Mouse (Mus musculus) hindbrain, embryonic 15.5 days (tissue): ENCODE measurements around the gene Acad11. TPM values are rescaled to one million over a fixed set of nuclear protein-coding genes. Genes with fewer than 3 reads are reported as not detected.

Experiments used
- ATAC-seq: fragments of 200-750 bp; cut with Nextera tagmentation; 2 replicates; pipeline ENCODE4 v1.8.0; 2017; ENCODE audit warnings: low read depth, moderate number of reproducible peaks, moderate TSS enrichment; ENCODE audit not compliant: low FRiP score
- H3K27ac ChIP-seq: fragments of 300-500 bp; sonication (generic); replicated peaks from 2 replicates; pipeline ENCODE4 v1.5.1; 2015; ENCODE audit warnings: mild to moderate bottlenecking, inconsistent platforms
- H3K27me3 ChIP-seq: fragments of 300-500 bp; sonication (generic); 2 replicates; pipeline ENCODE4 v1.6.1; 2015; ENCODE audit warnings: control low read depth, inconsistent platforms
- H3K36me3 ChIP-seq: fragments of 300-500 bp; sonication (generic); 2 replicates; pipeline ENCODE4 v1.6.1; 2015; ENCODE audit warnings: control low read depth, inconsistent platforms
- H3K4me1 ChIP-seq: fragments of 300-500 bp; sonication (generic); replicated peaks from 2 replicates; pipeline ENCODE4 v1.6.1; 2015; ENCODE audit warnings: control low read depth, inconsistent platforms
- H3K4me2 ChIP-seq: fragments of 300-500 bp; sonication (generic); 2 replicates; pipeline ENCODE4 v1.6.1; 2015; ENCODE audit warnings: moderate library complexity, mild to moderate bottlenecking, inconsistent platforms
- H3K4me3 ChIP-seq: fragments of 300-500 bp; sonication (generic); 2 replicates; pipeline ENCODE4 v1.5.1; 2015; ENCODE audit warnings: mild to moderate bottlenecking, inconsistent platforms
- H3K9ac ChIP-seq: fragments of 300-500 bp; sonication (generic); 2 replicates; pipeline ENCODE4 v1.6.1; 2015; ENCODE audit warnings: inconsistent platforms
- H3K9me3 ChIP-seq: fragments of 300-500 bp; sonication (generic); 2 replicates; pipeline ENCODE4 v1.6.1; 2016; ENCODE audit warnings: control low read depth, inconsistent platforms
- WGBS: fragments of 180-500 bp; shearing (Covaris S2); methylation state at CpG from one replicate; pipeline ENCODE4 v1.1.7; 2015; 5-methylcytosine and 5-hydroxymethylcytosine counted together
- polyA plus RNA-seq: library from polyadenylated mRNA; unstranded; fragments of >200 nt; fragmentation: Nextera tagmentation; extraction: Ambion mirVana; gene quantifications from 2 replicates; pipeline ENCODE4 v1.2.1, GENCODE M21; 2015

Gene Acad11
- polyA plus RNA-seq, 1 experiment from 2014 or later: 8.1 TPM

DNA sequence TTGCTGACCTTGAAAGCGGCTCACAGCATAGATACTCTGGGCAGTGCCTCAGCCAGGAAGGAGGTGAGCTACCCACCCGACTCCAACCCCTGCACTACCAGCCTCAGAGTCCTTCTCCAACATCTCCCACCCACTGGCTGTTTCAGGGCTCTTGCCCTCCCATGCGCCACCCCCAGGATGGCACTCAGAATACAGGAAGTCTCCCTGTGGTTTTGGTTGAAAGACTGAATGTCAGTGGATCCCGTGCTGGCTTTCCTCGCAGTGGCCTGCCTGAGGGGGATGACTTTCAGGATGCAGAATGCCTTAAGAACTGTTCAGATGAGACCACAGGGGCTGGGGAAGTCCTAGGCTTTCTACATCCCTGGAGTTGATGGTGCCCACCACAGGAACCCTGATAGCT, 59.9 kb downstream of the Acad11 start:
- H3K4me3 ChIP-seq: no peak overlapping the region
- 0 out of 2 replicates have a peak overlapping the region, but pooled peaks have one; percentile 48 for H3K27ac ChIP-seq
- H3K27me3 ChIP-seq: no peaks in the 10 kb centered on the region
- no peak overlapping the region for H3K4me2 ChIP-seq
- 67% methylated on average over 5 of the region's 5 CpGs for WGBS
- peaks cover 6% of the 10 kb centered on the region for H3K4me1 ChIP-seq
- H3K36me3 ChIP-seq: no peaks in the 10 kb centered on the region
- H3K9ac ChIP-seq: no peak overlapping the region
- no peaks in the 10 kb centered on the region for H3K9me3 ChIP-seq
- no peak for ATAC-seq

DNA sequence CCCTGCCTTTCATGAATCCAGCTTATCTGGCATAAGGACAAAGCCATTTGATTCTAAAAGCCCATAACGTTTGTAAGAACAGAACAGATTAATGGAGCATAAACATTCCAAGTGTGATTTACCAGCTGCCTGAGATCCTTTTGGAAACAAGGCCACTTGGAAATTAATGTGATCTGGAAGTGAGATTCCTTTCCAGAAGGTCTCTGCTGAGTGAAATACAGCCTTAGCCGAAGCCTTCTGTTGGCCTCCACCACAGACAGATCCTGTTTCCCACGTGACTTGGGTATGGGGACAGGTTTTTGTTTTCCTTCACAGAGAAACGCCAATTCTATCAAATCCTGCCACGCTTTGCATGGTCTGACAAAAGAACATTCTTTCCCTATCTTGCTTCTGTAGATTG, 60.4 kb downstream of the Acad11 start:
- Histone ChIP-seq H3K4me2 (no peak overlapping the region), H3K4me3 (no peak overlapping the region), H3K27ac (0 out of 2 replicates have a peak overlapping the region, but pooled peaks have one; percentile 48), H3K9me3 (no peaks in the 10 kb centered on the region), H3K9ac (no peak overlapping the region), H3K27me3 (no peaks in the 10 kb centered on the region), H3K36me3 (no peaks in the 10 kb centered on the region), H3K4me1 (peaks cover 9% of the 10 kb centered on the region)
- 38% methylated on average over 5 of the region's 5 CpGs for WGBS
- no peak for ATAC-seq

DNA sequence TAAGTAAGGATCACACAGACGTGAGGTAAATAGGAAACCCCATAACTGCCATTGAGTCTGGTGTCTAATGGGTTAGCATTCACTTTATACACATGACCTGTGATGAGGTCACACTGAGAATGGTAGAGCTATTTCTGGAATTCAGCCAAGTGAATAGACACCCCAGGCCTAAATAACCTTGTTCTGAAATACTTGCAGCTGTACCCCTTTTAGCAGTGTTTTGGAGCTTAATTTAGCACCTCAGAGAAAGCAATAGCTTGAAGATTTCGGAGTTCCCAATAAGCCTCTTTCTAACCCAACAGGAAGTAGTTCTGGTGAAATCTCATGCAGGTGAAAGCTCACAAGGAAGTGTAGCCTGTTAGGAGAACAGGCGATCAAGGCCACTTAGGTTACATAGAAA, 63.7 kb downstream of the Acad11 start, which contains the start of gene Ackr4:
Gene Ackr4 (minus strand): TSS at position 101 of the 400 bp plus-strand sequence.
- no peaks in the 10 kb centered on the region for H3K36me3 ChIP-seq
- peak within 1 kb of the TSS; percentile 57 for H3K27ac ChIP-seq
- no peak within 1 kb of the TSS for H3K4me3 ChIP-seq
- 69% methylated on average over 3 of the region's 3 CpGs for WGBS
- no peaks in the 10 kb centered on the region for H3K9me3 ChIP-seq
- H3K27me3 ChIP-seq: no peaks in the 10 kb centered on the region
- peaks cover 9% of the 10 kb centered on the region for H3K4me1 ChIP-seq
- no peak within 1 kb of the TSS for H3K4me2 ChIP-seq
- no peak for ATAC-seq
- H3K9ac ChIP-seq: no peak within 1 kb of the TSS

DNA sequence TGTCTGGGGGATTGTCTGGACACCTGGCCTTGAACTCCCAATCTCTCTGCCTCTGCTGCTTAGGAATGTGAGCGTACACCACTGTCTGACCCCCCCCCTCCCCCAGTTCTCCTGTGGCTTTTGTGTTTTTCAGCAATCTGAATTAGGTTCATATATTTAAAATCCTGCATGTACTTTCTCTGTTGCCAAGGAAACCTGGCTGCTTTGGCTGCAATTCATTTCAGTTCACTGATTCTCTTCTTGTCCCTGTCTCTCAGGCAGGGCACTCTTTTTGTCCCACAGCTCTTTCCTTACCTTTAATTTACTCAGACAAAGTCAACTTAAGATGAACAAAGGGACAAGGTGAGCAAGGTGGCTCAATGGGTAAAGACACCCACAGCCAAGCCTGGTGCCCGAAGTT, 64.9 kb downstream of the Acad11 start:
- no peak overlapping the region for H3K4me3 ChIP-seq
- peak overlapping the region; percentile 57 for H3K27ac ChIP-seq
- WGBS: 32% methylated on average over 2 of the region's 2 CpGs
- no peak overlapping the region for H3K9ac ChIP-seq
- ATAC-seq: no peak
- H3K4me1 ChIP-seq: peaks cover 9% of the 10 kb centered on the region
- H3K27me3 ChIP-seq: no peaks in the 10 kb centered on the region
- no peaks in the 10 kb centered on the region for H3K9me3 ChIP-seq
- no peak overlapping the region for H3K4me2 ChIP-seq
- no peaks in the 10 kb centered on the region for H3K36me3 ChIP-seq

DNA sequence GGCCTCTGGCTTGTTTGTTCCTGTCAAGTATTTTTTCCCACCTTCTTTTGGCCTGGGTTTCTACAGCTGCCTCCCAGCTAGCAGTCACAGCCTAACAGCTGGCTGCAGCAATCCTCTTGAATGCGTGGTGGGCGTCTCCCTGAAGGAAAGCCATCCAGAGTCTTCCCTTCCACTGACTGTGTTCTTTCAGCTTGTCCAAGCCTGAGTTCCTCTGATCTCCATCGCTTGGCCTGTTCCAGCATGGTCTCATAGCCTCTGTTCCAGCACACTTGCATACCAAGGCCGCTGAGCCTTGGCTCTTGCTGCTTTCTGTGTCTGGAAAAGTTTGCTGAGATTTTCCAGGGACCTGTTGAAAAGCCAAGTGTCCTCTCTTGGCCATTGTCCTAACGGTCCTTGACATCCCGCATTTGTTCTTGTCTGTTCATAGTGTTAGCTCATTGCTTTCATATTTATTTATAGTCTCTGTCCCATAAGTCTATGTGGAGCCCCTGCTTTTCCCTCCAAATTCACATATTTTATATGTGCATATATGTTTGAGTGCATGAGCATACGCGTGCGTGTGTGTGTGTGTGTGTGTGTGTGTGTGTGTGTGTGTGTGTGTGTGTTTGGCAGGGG, 67.1 kb downstream of the Acad11 start:
- no peak overlapping the region for H3K9ac ChIP-seq
- WGBS: 90% methylated on average over 9 of the region's 9 CpGs
- H3K4me1 ChIP-seq: peaks cover 9% of the 10 kb centered on the region
- no peaks in the 10 kb centered on the region for H3K27me3 ChIP-seq
- no peak overlapping the region for H3K27ac ChIP-seq
- H3K4me2 ChIP-seq: no peak overlapping the region
- no peaks in the 10 kb centered on the region for H3K9me3 ChIP-seq
- H3K4me3 ChIP-seq: no peak overlapping the region
- no peaks in the 10 kb centered on the region for H3K36me3 ChIP-seq
- ATAC-seq: no peak

DNA sequence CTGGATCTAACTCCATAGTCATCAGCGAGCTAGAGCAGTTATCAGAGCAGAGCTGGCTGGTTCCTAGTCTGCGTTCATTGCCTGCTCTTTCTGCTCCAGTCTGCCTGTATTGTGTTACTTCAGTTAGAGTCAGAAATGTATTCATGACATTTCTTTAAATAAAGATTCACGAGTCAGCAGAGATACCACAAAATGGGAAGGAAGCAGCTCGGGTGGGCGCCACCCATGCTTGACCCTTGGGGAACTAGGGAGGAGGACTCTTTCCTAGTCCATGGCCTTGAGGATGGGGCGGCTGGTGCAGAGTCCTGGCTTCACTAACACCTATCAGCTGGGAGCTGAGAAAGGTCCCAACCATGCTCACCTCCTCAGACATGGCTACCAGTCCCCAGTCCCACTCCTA, 77.2 kb downstream of the Acad11 start:
- no peak overlapping the region for H3K9ac ChIP-seq
- ATAC-seq: no peak
- no peaks in the 10 kb centered on the region for H3K36me3 ChIP-seq
- no peak overlapping the region for H3K4me3 ChIP-seq
- no peak overlapping the region for H3K4me2 ChIP-seq
- H3K27me3 ChIP-seq: no peaks in the 10 kb centered on the region
- WGBS: 91% methylated on average over 6 of the region's 6 CpGs
- no peaks in the 10 kb centered on the region for H3K9me3 ChIP-seq
- H3K27ac ChIP-seq: no peak overlapping the region
- no peaks in the 10 kb centered on the region for H3K4me1 ChIP-seq

DNA sequence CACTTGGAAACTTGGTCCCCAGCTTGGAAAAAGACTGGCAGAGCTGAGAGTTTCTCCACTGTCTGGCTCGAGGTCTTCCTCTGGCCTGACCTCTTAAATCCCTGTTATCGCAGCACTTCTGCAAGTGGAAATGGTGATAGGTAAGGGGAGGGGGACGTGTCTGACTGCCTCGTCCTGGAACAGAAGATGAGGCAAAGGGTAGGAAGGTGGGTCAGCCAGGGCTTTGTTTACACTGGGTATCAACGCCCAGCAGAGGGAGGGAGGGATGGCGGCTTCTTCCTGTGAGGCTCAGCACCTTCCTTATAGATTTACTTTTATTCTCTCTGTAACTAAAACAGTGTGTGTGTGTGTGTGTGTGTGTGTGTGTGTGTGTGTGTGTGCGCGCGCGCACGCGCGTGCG, 79.6 kb downstream of the Acad11 start:
- H3K4me1 ChIP-seq: no peaks in the 10 kb centered on the region
- no peaks in the 10 kb centered on the region for H3K9me3 ChIP-seq
- H3K27me3 ChIP-seq: no peaks in the 10 kb centered on the region
- no peak overlapping the region for H3K4me2 ChIP-seq
- H3K4me3 ChIP-seq: no peak overlapping the region
- whole genome bisulfite sequencing: 82% methylated on average over 14 of the region's 14 CpGs
- no peak for ATAC-seq
- no peak overlapping the region for H3K9ac ChIP-seq
- no peaks in the 10 kb centered on the region for H3K36me3 ChIP-seq
- no peak overlapping the region for H3K27ac ChIP-seq

DNA sequence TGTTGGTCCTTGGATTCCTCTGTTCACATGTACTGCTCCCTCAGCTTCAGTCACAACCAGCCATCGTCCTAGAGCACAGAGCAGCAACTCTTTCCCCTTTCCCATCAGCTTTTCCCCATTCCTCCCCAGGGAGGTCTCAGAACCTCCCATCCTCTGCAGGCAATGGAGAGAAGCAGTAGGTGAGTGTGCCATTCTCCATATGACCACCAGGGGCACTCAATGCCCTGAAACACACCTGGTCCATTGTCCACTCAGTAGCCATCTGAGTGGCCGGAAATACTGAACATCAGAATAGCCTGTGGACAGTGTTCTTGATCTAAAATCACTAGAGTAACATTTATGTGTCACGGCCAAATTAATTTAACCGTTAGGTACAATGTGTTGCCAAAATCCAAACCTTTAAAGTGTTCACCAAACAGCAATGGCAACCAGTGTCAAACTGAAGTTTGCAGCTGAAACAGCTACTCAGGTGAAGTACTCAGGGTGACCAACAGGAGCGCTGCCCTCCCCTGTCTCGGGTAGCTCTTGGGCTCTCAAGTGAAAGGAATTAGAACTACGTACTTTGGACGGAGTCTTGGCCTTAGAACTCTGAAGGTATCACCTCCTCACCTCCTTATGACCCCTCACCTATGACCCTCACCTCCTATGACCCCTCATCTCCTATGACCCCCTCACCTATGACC, 81.3 kb downstream of the Acad11 start:
- Histone ChIP-seq H3K4me1 (no peaks in the 10 kb centered on the region), H3K4me2 (no peak overlapping the region), H3K9ac (no peak overlapping the region), H3K9me3 (no peaks in the 10 kb centered on the region), H3K36me3 (no peaks in the 10 kb centered on the region), H3K4me3 (no peak overlapping the region), H3K27me3 (no peaks in the 10 kb centered on the region), H3K27ac (no peak overlapping the region)
- WGBS: 86% methylated on average over 8 of the region's 8 CpGs
- ATAC-seq: no peak

DNA sequence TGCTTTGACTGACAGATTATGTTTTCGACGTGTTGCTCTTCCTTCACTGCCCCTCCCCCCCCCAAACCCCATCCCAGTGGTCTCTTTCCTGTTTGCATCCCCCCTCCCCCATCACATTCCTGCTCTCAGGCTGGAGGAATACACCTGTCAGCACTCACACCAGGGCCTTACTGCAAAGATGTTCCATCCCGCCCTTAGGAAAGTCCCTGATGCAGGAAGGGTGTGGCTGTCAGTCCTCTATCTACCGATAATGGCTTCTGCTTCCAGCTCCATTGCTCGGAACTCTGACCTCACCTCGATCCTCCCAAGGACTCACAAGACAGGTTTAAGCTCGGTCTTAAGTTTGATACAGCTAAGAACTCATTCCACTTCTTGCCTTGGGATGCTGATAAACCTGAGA, 83.5 kb downstream of the Acad11 start:
- H3K27ac ChIP-seq: no peak overlapping the region
- ATAC-seq: no peak
- no peaks in the 10 kb centered on the region for H3K9me3 ChIP-seq
- H3K4me1 ChIP-seq: no peaks in the 10 kb centered on the region
- H3K27me3 ChIP-seq: no peaks in the 10 kb centered on the region
- H3K4me2 ChIP-seq: no peak overlapping the region
- WGBS: 92% methylated on average over 7 of the region's 7 CpGs
- no peak overlapping the region for H3K4me3 ChIP-seq
- no peak overlapping the region for H3K9ac ChIP-seq
- H3K36me3 ChIP-seq: peaks cover 11% of the 10 kb centered on the region

DNA sequence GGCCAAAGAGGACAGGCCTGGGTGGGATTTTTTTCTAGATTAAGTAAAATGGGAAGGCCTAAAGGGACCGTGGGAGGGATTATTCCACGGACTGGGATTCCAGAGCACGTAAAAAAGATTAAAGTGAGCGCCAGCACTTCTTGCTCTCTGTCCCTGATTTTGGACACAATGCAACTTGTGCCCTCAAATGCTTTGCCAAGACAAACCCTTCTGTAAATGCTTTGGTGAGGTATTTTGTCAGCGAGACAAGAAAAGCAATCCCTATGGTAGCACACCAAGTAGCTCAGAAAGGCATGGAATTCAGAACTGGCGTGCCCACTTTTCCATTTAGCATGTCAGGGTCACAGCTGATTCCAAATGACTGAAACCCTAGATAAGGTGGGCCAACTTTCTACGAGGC, 85.8 kb downstream of the Acad11 start:
- WGBS: 93% methylated on average over 7 of the region's 7 CpGs
- Histone ChIP-seq H3K9ac (no peak overlapping the region), H3K9me3 (no peaks in the 10 kb centered on the region), H3K4me3 (no peak overlapping the region), H3K27me3 (no peaks in the 10 kb centered on the region), H3K36me3 (peaks cover 25% of the 10 kb centered on the region), H3K4me2 (no peak overlapping the region), H3K4me1 (no peaks in the 10 kb centered on the region), H3K27ac (no peak overlapping the region)
- no peak for ATAC-seq

DNA sequence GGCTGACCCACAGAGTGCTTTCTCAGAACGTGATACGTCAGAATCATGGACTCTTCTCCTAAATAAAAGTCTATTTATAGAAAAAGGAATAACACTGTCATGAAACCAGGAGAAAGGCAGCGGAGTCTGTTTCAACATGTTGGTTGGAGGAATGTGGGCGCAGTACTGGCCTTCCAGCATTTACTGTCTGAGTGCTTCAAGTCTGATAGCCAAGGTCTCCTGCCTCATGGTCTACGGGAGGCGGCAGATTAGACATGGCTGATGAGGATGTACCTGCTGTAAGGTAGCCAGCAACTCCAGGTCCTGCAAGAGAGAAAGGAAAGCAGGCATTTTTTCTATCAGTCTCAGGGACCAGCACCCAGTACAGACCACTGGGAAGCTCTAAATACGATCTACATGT, 88.9 kb downstream of the Acad11 start:
- no peaks in the 10 kb centered on the region for H3K9me3 ChIP-seq
- no peak overlapping the region for H3K9ac ChIP-seq
- H3K4me1 ChIP-seq: no peaks in the 10 kb centered on the region
- peaks cover 57% of the 10 kb centered on the region for H3K36me3 ChIP-seq
- H3K27me3 ChIP-seq: no peaks in the 10 kb centered on the region
- 98% methylated on average over 7 of the region's 7 CpGs for WGBS
- no peak overlapping the region for H3K4me3 ChIP-seq
- no peak overlapping the region for H3K27ac ChIP-seq
- ATAC-seq: no peak
- H3K4me2 ChIP-seq: no peak overlapping the region

DNA sequence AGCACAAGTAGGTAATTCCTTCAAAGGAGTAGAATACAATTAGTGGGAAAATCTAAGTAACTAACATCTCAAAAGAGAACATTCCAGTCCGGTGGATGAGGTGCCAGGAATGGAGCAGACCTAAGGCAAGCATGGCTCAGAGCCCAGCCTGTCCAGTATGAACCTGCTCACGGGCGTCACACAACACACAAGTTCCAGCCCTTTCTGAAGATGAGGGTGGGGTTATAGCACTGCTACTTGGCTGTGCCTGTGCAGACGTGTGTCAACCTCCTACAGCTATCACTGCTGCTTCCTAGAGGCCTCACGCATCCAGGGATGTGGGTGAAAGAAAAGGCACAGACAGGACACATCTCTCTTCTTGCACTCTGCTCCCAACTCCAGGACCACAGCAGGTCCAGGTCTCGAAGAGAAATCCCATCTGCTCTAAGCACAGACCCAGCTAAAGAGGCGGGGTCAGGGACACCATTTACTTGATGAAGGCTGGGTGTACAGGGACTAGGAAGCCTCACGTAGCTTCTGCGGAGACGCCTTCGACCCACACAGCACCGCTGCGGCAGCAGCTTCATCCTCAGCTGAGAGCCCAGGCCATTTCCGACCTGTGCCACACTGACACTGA, 92.0 kb downstream of the Acad11 start:
- no peak overlapping the region for H3K27ac ChIP-seq
- WGBS: 97% methylated on average over 14 of the region's 14 CpGs
- no peak overlapping the region for H3K4me2 ChIP-seq
- no peaks in the 10 kb centered on the region for H3K4me1 ChIP-seq
- no peak overlapping the region for H3K4me3 ChIP-seq
- ATAC-seq: no peak
- H3K9me3 ChIP-seq: no peaks in the 10 kb centered on the region
- H3K27me3 ChIP-seq: no peaks in the 10 kb centered on the region
- H3K9ac ChIP-seq: no peak overlapping the region
- H3K36me3 ChIP-seq: peaks cover 85% of the 10 kb centered on the region
